Mouse (Mus musculus) spleen, postnatal 4 days (tissue): ENCODE measurements around the gene Sertad3.
A peak's percentile ranks its signal among the peaks of the same experiment; 100 is the strongest.

Experiments used
- DNase-seq, 2 experiments: peaks; one replicate each; pipeline ENCODE4 v3.0.0; 2022; ENCODE audit warnings: low spot score in 2 of 2

The Sertad3 gene

GRCm38 (mm10) chr7:27473156-27473834 lies at the start of gene Sertad3:
Gene Sertad3, plus strand, starts transcription at chr7:27473768.
- peak; percentile 99 for DNase-seq

- no peak for DNase-seq
Measured at GRCm38 (mm10) chr7:27427387-27427786, 46.2 kb upstream of the Sertad3 start.

GRCm38 (mm10) chr7:27428002-27428401 lies 45.6 kb upstream of the Sertad3 start:
- DNase-seq: no peak

GRCm38 (mm10) chr7:27429135-27429534 lies 44.4 kb upstream of the Sertad3 start:
- DNase-seq: no peak

- DNase-seq: no peak
Measured at GRCm38 (mm10) chr7:27433349-27433748, 40.2 kb upstream of the Sertad3 start.

GRCm38 (mm10) chr7:27433794-27434193 lies 39.8 kb upstream of the Sertad3 start:
- no peak for DNase-seq

GRCm38 (mm10) chr7:27437544-27437943 lies 36.0 kb upstream of the Sertad3 start:
- peak in 1 of 2 experiments; percentile 44 for DNase-seq

GRCm38 (mm10) chr7:27440014-27440413 lies 33.6 kb upstream of the Sertad3 start:
- DNase-seq: no peak

- DNase-seq: no peak
Measured at GRCm38 (mm10) chr7:27446051-27446450, 27.5 kb upstream of the Sertad3 start.

- no peak for DNase-seq
Measured at GRCm38 (mm10) chr7:27446521-27447418, 26.8 kb upstream of the Sertad3 start.

GRCm38 (mm10) chr7:27447419-27448286 lies 25.9 kb upstream of the Sertad3 start, which contains the start of the genes Sptbn4 and Blvrb:
Gene Sptbn4, minus strand, starts transcription at chr7:27447686.
Gene Blvrb, plus strand, starts transcription at chr7:27447978.
- DNase-seq: peak; percentile 98 to 100

- DNase-seq: peak; percentile 70 to 79
Measured at GRCm38 (mm10) chr7:27448421-27449206, 25.0 kb upstream of the Sertad3 start.

- DNase-seq: peak; percentile 83 to 89
Measured at GRCm38 (mm10) chr7:27449256-27449862, 24.2 kb upstream of the Sertad3 start.

- DNase-seq: no peak
Measured at GRCm38 (mm10) chr7:27451359-27451758, 22.2 kb upstream of the Sertad3 start.

- no peak for DNase-seq
Measured at GRCm38 (mm10) chr7:27452206-27452770, 21.3 kb upstream of the Sertad3 start.

- peak; percentile 57 to 72 for DNase-seq
Measured at GRCm38 (mm10) chr7:27454461-27455121, 19.0 kb upstream of the Sertad3 start.

GRCm38 (mm10) chr7:27455273-27455672 lies 18.3 kb upstream of the Sertad3 start:
- no peak for DNase-seq

GRCm38 (mm10) chr7:27458614-27459013 lies 15.0 kb upstream of the Sertad3 start:
- no peak for DNase-seq

- no peak for DNase-seq
Measured at GRCm38 (mm10) chr7:27459640-27460039, 13.9 kb upstream of the Sertad3 start.

GRCm38 (mm10) chr7:27460477-27460876 lies 13.1 kb upstream of the Sertad3 start:
- DNase-seq: no peak
